In genomic region chr3:152950299-152950698, GRCm38 (mm10) we compare ENCODE assay signal across 25 mouse cellular contexts. TPM values are rescaled to one million over a fixed set of nuclear protein-coding genes. Genes with fewer than 3 reads are reported as not detected.
DNase-seq lines count a peak whose midpoint lies in the region; ATAC-seq and TF ChIP-seq lines count a peak whose summit lies in the region.
"Had no signal": no experiment of that assay in that cellular context is flagged by ENCODE, and none has a peak within 500 bp of the region (broad histone marks: within the 10 kb centered on the region; RNA-seq: fewer than 3 reads in every experiment).

No protein-coding gene starts in this region.

- peak overlapping the region; percentile 3; the same call in 1 of the 2 replicates for H3K27ac ChIP-seq in liver, embryonic 12.5 days
- no peak overlapping the region for H3K27ac ChIP-seq in liver, postnatal 0 days (ENCODE audit: low read depth)
- H3K27ac ChIP-seq: embryonic facial prominence, embryonic 13.5 days; forebrain, embryonic 13.5 days; kidney, embryonic 15.5 days; limb, embryonic 12.5 days; stomach, postnatal 0 days had no signal

- peak; percentile 56 for ATAC-seq in liver, embryonic 12.5 days
- ATAC-seq in liver, postnatal 0 days, result no peak
- ATAC-seq in CD4-positive, CD25-positive, alpha-beta regulatory T cell, adult 4 months, result peak; percentile 77
- ATAC-seq in inflammation-experienced regulatory T-cells, adult 6 months, result peak; percentile 73
- ATAC-seq in megakaryocyte progenitor cell, adult 5-6 weeks (replicated peaks; ENCODE audit: poor library complexity), result peak; percentile 80
- ATAC-seq in cerebellum, adult (ENCODE audit: insufficient number of reproducible peaks, low FRiP score, low TSS enrichment), result no peak
- ATAC-seq in monocyte, adult 5-6 weeks (replicated peaks; ENCODE audit: insufficient number of reproducible peaks, low FRiP score, low TSS enrichment, poor library complexity, severe bottlenecking), result no peak
- ATAC-seq: forebrain, embryonic 13.5 days; hindbrain, embryonic 16.5 days; intestine, postnatal 0 days had no signal

- H3K36me3 ChIP-seq in liver, embryonic 12.5 days, result no peaks in the 10 kb centered on the region
- no peaks in the 10 kb centered on the region for H3K36me3 ChIP-seq in liver, postnatal 0 days (replicated peaks; ENCODE audit: insufficient read depth, low read length)
- H3K36me3 ChIP-seq: embryonic facial prominence, embryonic 13.5 days; kidney, embryonic 15.5 days; limb, embryonic 12.5 days had no signal

- TF ChIP-seq CTCF in liver, postnatal 0 days (IDR thresholded peaks at IDR 0.05; ENCODE audit: low read depth), result no peak

- DNase-seq in liver, postnatal 0 days, result no peak
- DNase-seq in adrenal gland, postnatal 14 days, result no peak
- DNase-seq: cerebellum, adult 11-12 months; cerebellum, postnatal 10 days; heart, postnatal 4 days; kidney, postnatal 4 days; lung, adult 2 months; lung, postnatal 14 days; midbrain, embryonic 14.5 days; right cerebral cortex, adult 18-20 months; thymus, postnatal 36 days had no signal

- 0 out of 2 replicates have a peak overlapping the region, but pooled peaks have one; percentile 3 for H3K4me2 ChIP-seq in liver, embryonic 12.5 days
- H3K4me2 ChIP-seq in liver, postnatal 0 days (ENCODE audit: low read depth, low read length), result no peak overlapping the region
- H3K4me2 ChIP-seq: embryonic facial prominence, embryonic 13.5 days; forebrain, embryonic 13.5 days; kidney, embryonic 15.5 days; limb, embryonic 12.5 days had no signal

- peaks cover 45% of the 10 kb centered on the region for H3K4me1 ChIP-seq in liver, embryonic 12.5 days
- H3K4me1 ChIP-seq in liver, postnatal 0 days (ENCODE audit: insufficient read depth), result peaks cover 3% of the 10 kb centered on the region; the same call in 1 of the 2 replicates
- H3K4me1 ChIP-seq: embryonic facial prominence, embryonic 13.5 days; forebrain, embryonic 13.5 days; limb, embryonic 12.5 days had no signal

- no peak for TF ChIP-seq EP300 in liver, postnatal 0 days (IDR thresholded peaks at IDR 0.05; ENCODE audit: low read depth)

- no peak overlapping the region for H3K4me3 ChIP-seq in liver, embryonic 12.5 days
- no peak overlapping the region for H3K4me3 ChIP-seq in liver, postnatal 0 days (ENCODE audit: low read depth, low read length)
- H3K4me3 ChIP-seq: embryonic facial prominence, embryonic 13.5 days; forebrain, embryonic 13.5 days; kidney, embryonic 15.5 days; limb, embryonic 12.5 days; megakaryocyte, embryonic 14.5 days had no signal

- no peak overlapping the region for H3K9ac ChIP-seq in liver, embryonic 12.5 days
- no peak overlapping the region for H3K9ac ChIP-seq in liver, postnatal 0 days (replicated peaks)
- H3K9ac ChIP-seq: embryonic facial prominence, embryonic 13.5 days; forebrain, embryonic 13.5 days; kidney, embryonic 15.5 days; limb, embryonic 12.5 days had no signal

- WGBS in liver, embryonic 12.5 days (ENCODE audit: insufficient replicate concordance), result 20% methylated on average over 5 of the region's 5 CpGs
- 57% methylated on average over 5 of the region's 5 CpGs for WGBS in liver, postnatal 0 days (ENCODE audit: insufficient replicate concordance)

- H3K27me3 ChIP-seq in liver, embryonic 12.5 days (replicated peaks), result no peaks in the 10 kb centered on the region
- no peaks in the 10 kb centered on the region for H3K27me3 ChIP-seq in liver, postnatal 0 days (ENCODE audit: insufficient read depth, low read length)
- H3K27me3 ChIP-seq: embryonic facial prominence, embryonic 13.5 days; forebrain, embryonic 13.5 days; kidney, embryonic 15.5 days; limb, embryonic 12.5 days; megakaryocyte, embryonic 14.5 days had no signal

- no peaks in the 10 kb centered on the region for H3K9me3 ChIP-seq in liver, embryonic 12.5 days (replicated peaks)
- no peaks in the 10 kb centered on the region for H3K9me3 ChIP-seq in liver, postnatal 0 days (ENCODE audit: low read length)
- H3K9me3 ChIP-seq: forebrain, embryonic 13.5 days; kidney, embryonic 15.5 days; limb, embryonic 12.5 days had no signal

RNA-seq across cellular contexts. Expression of gene St6galnac5, which starts 31.7 kb away (rescaled TPM):
- 0.05 and 0.10 TPM in 2 replicates for polyA plus RNA-seq in liver, embryonic 12.5 days (2016; fragmentation: Nextera tagmentation; extraction: Ambion mirVana)
- polyA plus RNA-seq in liver, postnatal 0 days (2015; fragmentation: Nextera tagmentation; extraction: Ambion mirVana), result 0.02 TPM in 1 of 2 replicates, not detected in the other
- not detected for polyA plus RNA-seq in CD4-positive, CD25-positive, alpha-beta regulatory T cell, adult 4 months (2017; shearing (Covaris generic))
- under 1 TPM in 1 of 3 experiments, not detected in 2; 0.08 TPM for polyA plus RNA-seq in inflammation-experienced regulatory T-cells, adult 6 months (2017; shearing (Covaris generic))
- not detected in 2 replicates for total RNA-seq in megakaryocyte progenitor cell, adult 5-6 weeks (2015)
- total RNA-seq in megakaryocyte progenitor cell, adult 5-6 weeks (2017), result 0.08 TPM in 1 of 2 replicates, not detected in the other
- total RNA-seq in adrenal gland, postnatal 14 days (2021), result 0.70 and 1.4 TPM in 2 replicates
- 0.10 to 2.5 TPM (median 0.19 TPM) in 3 replicates for total RNA-seq in monocyte, adult 5-6 weeks (2017)

Comparison
In these comparisons a context has a peak if more than half of its experiments do, and no peak if none do; other contexts are left out.
1. ATAC-seq: peak in liver, embryonic 12.5 days (single experiment), CD4-positive, CD25-positive, alpha-beta regulatory T cell, adult 4 months (single experiment), inflammation-experienced regulatory T-cells, adult 6 months (single experiment) and megakaryocyte progenitor cell, adult 5-6 weeks (single experiment); none in liver, postnatal 0 days (single experiment), cerebellum, adult (single experiment) and monocyte, adult 5-6 weeks (single experiment).